Mouse (Mus musculus) ES-CJ7 (cell line): ENCODE data around the gene 1700042G07Rik.
A peak's percentile ranks its signal among the peaks of the same experiment; 100 is the strongest.

Source experiments
- DNase-seq: peaks from one replicate; pipeline ENCODE4 v3.0.0; 2011; ENCODE audit warnings: low read depth, low spot score

Gene 1700042G07Rik

GRCm38 (mm10) chr4:116162142-116162541, 11.0 kb upstream of the 1700042G07Rik start:
- DNase-seq, result no peak

- no peak for DNase-seq
These were observed 8.2 kb upstream of the 1700042G07Rik start for GRCm38 (mm10) chr4:116164759-116165554.

GRCm38 (mm10) chr4:116165708-116166407, 7.3 kb upstream of the 1700042G07Rik start:
- DNase-seq, result no peak

GRCm38 (mm10) chr4:116167404-116167803, 5.8 kb upstream of the 1700042G07Rik start, which contains the start of gene Tspan1:
Tspan1 (minus strand) TSS chr4:116167601.
- peak; percentile 46 for DNase-seq

GRCm38 (mm10) chr4:116168617-116169352, 4.4 kb upstream of the 1700042G07Rik start:
- DNase-seq, result peak; percentile 49

GRCm38 (mm10) chr4:116169353-116169672, 3.9 kb upstream of the 1700042G07Rik start:
- no peak for DNase-seq

- no peak for DNase-seq
These were observed 580 bp downstream of the 1700042G07Rik start for GRCm38 (mm10) chr4:116173752-116174151.

- DNase-seq, result no peak
These were observed 1.4 kb downstream of the 1700042G07Rik start for GRCm38 (mm10) chr4:116174466-116175116.

GRCm38 (mm10) chr4:116175136-116175535, 2.0 kb downstream of the 1700042G07Rik start:
- no peak for DNase-seq

- DNase-seq, result no peak
These were observed 2.8 kb downstream of the 1700042G07Rik start for GRCm38 (mm10) chr4:116175711-116176542.

- DNase-seq, result peak; percentile 33
These were observed 3.4 kb downstream of the 1700042G07Rik start for GRCm38 (mm10) chr4:116176543-116176988.

GRCm38 (mm10) chr4:116177140-116177539, 4.0 kb downstream of the 1700042G07Rik start:
- peak; percentile 43 for DNase-seq

- DNase-seq, result peak; percentile 51
These were observed 8.9 kb downstream of the 1700042G07Rik start for GRCm38 (mm10) chr4:116182079-116182478.

- peak; percentile 57 for DNase-seq
These were observed 9.6 kb downstream of the 1700042G07Rik start for GRCm38 (mm10) chr4:116182745-116183144.

GRCm38 (mm10) chr4:116185083-116185482, 11.9 kb downstream of the 1700042G07Rik start:
- no peak for DNase-seq

- DNase-seq, result no peak
These were observed 19.2 kb downstream of the 1700042G07Rik start for GRCm38 (mm10) chr4:116192286-116192835.

GRCm38 (mm10) chr4:116193583-116194383, 20.6 kb downstream of the 1700042G07Rik start:
- DNase-seq, result no peak

- no peak for DNase-seq
These were observed 25.2 kb downstream of the 1700042G07Rik start for GRCm38 (mm10) chr4:116198422-116198821.

- DNase-seq, result no peak
These were observed 31.2 kb downstream of the 1700042G07Rik start for GRCm38 (mm10) chr4:116204422-116204821.
